Mouse (Mus musculus) erythroblast, embryonic 14.5 days (primary cell): ENCODE results near the gene Mtx1. TPM values are rescaled to one million over a fixed set of nuclear protein-coding genes. Genes with fewer than 3 reads are reported as not detected.

Experiments
- H3K27me3 ChIP-seq: 2 replicates; pipeline ENCODE4 v1.6.1; 2012; ENCODE audit warnings: inconsistent platforms; ENCODE audit not compliant: control insufficient read depth
- H3K36me3 ChIP-seq: 2 replicates; pipeline ENCODE4 v1.6.1; 2012; ENCODE audit warnings: mild to moderate bottlenecking, inconsistent platforms; ENCODE audit not compliant: control insufficient read depth
- H3K4me1 ChIP-seq: 2 replicates; pipeline ENCODE4 v1.6.1; 2012; ENCODE audit warnings: inconsistent platforms; ENCODE audit not compliant: control insufficient read depth
- H3K4me3 ChIP-seq: replicated peaks from 2 replicates; pipeline ENCODE3; 2012; ENCODE audit warnings: moderate library complexity, mild to moderate bottlenecking, inconsistent platforms
- H3K9me3 ChIP-seq: 2 replicates; pipeline ENCODE4 v1.6.1; 2012; ENCODE audit warnings: low read length, inconsistent platforms, mixed read lengths; ENCODE audit not compliant: control insufficient read depth
- GATA1 ChIP-seq: IDR thresholded peaks from 2 replicates; pipeline ENCODE4 v1.6.1; 2012; ENCODE audit warnings: low read length, inconsistent platforms, mixed read lengths
- TAL1 ChIP-seq: IDR thresholded peaks from 3 replicates; pipeline ENCODE4 v1.6.1; 2012; ENCODE audit warnings: low read length, inconsistent platforms, mixed read lengths
- polyA plus RNA-seq: library from polyadenylated mRNA; stranded (reverse); fragments of >175 nt; gene quantifications from 2 replicates; pipeline ENCODE4 v1.2.3, GENCODE M21; 2012

Mtx1 gene
- polyA plus RNA-seq, 1 experiment = 31.7 TPM

- no peaks in the 10 kb centered on the region for H3K36me3 ChIP-seq
- TF ChIP-seq TAL1 (no peak), GATA1 (no peak)
- no peaks in the 10 kb centered on the region for H3K9me3 ChIP-seq
- H3K27me3 ChIP-seq = peaks cover 61% of the 10 kb centered on the region
- H3K4me3 ChIP-seq = no peak overlapping the region
- peaks cover 8% of the 10 kb centered on the region for H3K4me1 ChIP-seq
Measured at GRCm38 (mm10) chr3:89256177-89256576, 29.3 kb upstream of the Mtx1 start.

GRCm38 (mm10) chr3:89254994-89255393 lies 28.1 kb upstream of the Mtx1 start:
- TF ChIP-seq TAL1 (no peak), GATA1 (no peak)
- no peaks in the 10 kb centered on the region for H3K9me3 ChIP-seq
- no peaks in the 10 kb centered on the region for H3K36me3 ChIP-seq
- peaks cover 70% of the 10 kb centered on the region for H3K27me3 ChIP-seq
- no peak overlapping the region for H3K4me3 ChIP-seq
- peaks cover 16% of the 10 kb centered on the region for H3K4me1 ChIP-seq

GRCm38 (mm10) chr3:89251365-89251895 lies 24.5 kb upstream of the Mtx1 start:
- H3K9me3 ChIP-seq = no peaks in the 10 kb centered on the region
- H3K4me3 ChIP-seq = no peak overlapping the region
- H3K36me3 ChIP-seq = peaks cover 9% of the 10 kb centered on the region
- peaks cover 27% of the 10 kb centered on the region for H3K4me1 ChIP-seq
- no peak for TF ChIP-seq GATA1
- no peak for TF ChIP-seq TAL1
- H3K27me3 ChIP-seq = peaks cover 40% of the 10 kb centered on the region

GRCm38 (mm10) chr3:89250435-89251040 lies 23.6 kb upstream of the Mtx1 start:
- Histone ChIP-seq H3K4me1 (peaks cover 36% of the 10 kb centered on the region), H3K27me3 (peaks cover 41% of the 10 kb centered on the region), H3K36me3 (peaks cover 9% of the 10 kb centered on the region), H3K9me3 (no peaks in the 10 kb centered on the region), H3K4me3 (no peak overlapping the region)
- no peak for TF ChIP-seq TAL1
- no peak for TF ChIP-seq GATA1

GRCm38 (mm10) chr3:89247466-89247865 lies 20.6 kb upstream of the Mtx1 start:
- H3K9me3 ChIP-seq = no peaks in the 10 kb centered on the region
- H3K4me3 ChIP-seq = no peak overlapping the region
- TF ChIP-seq TAL1 (no peak), GATA1 (no peak)
- H3K4me1 ChIP-seq = peaks cover 48% of the 10 kb centered on the region
- H3K36me3 ChIP-seq = peaks cover 9% of the 10 kb centered on the region
- peaks cover 52% of the 10 kb centered on the region for H3K27me3 ChIP-seq

GRCm38 (mm10) chr3:89246261-89247100 lies 19.6 kb upstream of the Mtx1 start, which contains the start of gene Trim46:
Trim46 (minus strand) TSS chr3:89246309.
- Histone ChIP-seq H3K4me3 (peak within 1 kb of the TSS; percentile 82), H3K4me1 (peaks cover 46% of the 10 kb centered on the region), H3K36me3 (peaks cover 9% of the 10 kb centered on the region), H3K9me3 (no peaks in the 10 kb centered on the region), H3K27me3 (peaks cover 42% of the 10 kb centered on the region)
- TF ChIP-seq TAL1 (no peak), GATA1 (no peak)

- no peaks in the 10 kb centered on the region for H3K9me3 ChIP-seq
- peaks cover 9% of the 10 kb centered on the region for H3K36me3 ChIP-seq
- peak within 1 kb of the TSS; percentile 82 for H3K4me3 ChIP-seq
- H3K27me3 ChIP-seq = peaks cover 35% of the 10 kb centered on the region
- H3K4me1 ChIP-seq = peaks cover 39% of the 10 kb centered on the region
- TF ChIP-seq GATA1 (no peak), TAL1 (no peak)
Measured at GRCm38 (mm10) chr3:89245688-89246171, 18.8 kb upstream of the Mtx1 start, which contains the start of gene Krtcap2. Krtcap2 (plus strand) TSS chr3:89245966.

GRCm38 (mm10) chr3:89244982-89245687 lies 18.2 kb upstream of the Mtx1 start:
- TF ChIP-seq GATA1 (no peak), TAL1 (no peak)
- no peak overlapping the region for H3K4me3 ChIP-seq
- H3K27me3 ChIP-seq = peaks cover 30% of the 10 kb centered on the region
- H3K9me3 ChIP-seq = no peaks in the 10 kb centered on the region
- H3K36me3 ChIP-seq = peaks cover 9% of the 10 kb centered on the region
- peaks cover 35% of the 10 kb centered on the region for H3K4me1 ChIP-seq
